Mouse (Mus musculus) lung, postnatal 0 days (tissue): Measurements from ENCODE around the gene Mcur1.

ENCODE experiments used
- CTCF ChIP-seq: IDR thresholded peaks from 2 replicates; pipeline ENCODE4 v1.5.1; 2016; ENCODE audit warnings: antibody characterized with exemption, mild to moderate bottlenecking
- EP300 ChIP-seq: IDR thresholded peaks from 2 replicates; pipeline ENCODE4 v1.6.1; 2016; ENCODE audit warnings: antibody characterized with exemption, mild to moderate bottlenecking, control low read depth

DNA sequence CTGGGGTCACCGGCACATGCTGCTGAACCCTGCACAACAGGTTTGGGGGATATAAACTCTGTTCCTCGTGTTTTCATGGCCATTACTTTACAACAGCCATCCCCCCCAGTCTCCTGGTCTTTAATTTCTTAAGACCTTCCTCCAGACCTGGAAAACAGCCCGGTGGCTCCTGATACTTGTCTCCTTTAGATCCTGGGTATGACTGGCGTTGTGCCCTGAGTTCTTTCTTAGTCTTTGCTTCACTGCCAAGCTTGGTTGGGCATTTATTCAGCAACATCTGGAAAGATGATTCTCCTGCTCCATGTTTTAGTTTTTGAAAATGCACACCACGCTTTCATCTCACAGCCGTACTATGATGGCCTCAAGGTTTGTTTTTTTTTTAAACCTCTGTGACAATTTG is 40.7 kb downstream of the Mcur1 start:
- TF ChIP-seq CTCF (no peak), EP300 (no peak)
